Mouse (Mus musculus) hindbrain, embryonic 13.5 days (tissue): ENCODE results near the gene Gm13128. TPM values are rescaled to one million over a fixed set of nuclear protein-coding genes. Genes with fewer than 3 reads are reported as not detected.
"Not testable (repeated sequence)": the region's sequence is repeated elsewhere in the genome, so short reads cannot be mapped to it uniquely, and the experiment has no call there.

Experiments used
- ATAC-seq: fragments of 200-750 bp; cut with Nextera tagmentation; 2 replicates; pipeline ENCODE4 v1.8.0; 2017; ENCODE audit warnings: moderate TSS enrichment; ENCODE audit not compliant: low FRiP score
- H3K27ac ChIP-seq: fragments of 300-500 bp; sonication (generic); 2 replicates; pipeline ENCODE4 v1.5.1; 2015; ENCODE audit warnings: inconsistent platforms, mild to moderate bottlenecking, moderate library complexity
- H3K27me3 ChIP-seq: fragments of 300-500 bp; sonication (generic); 2 replicates; pipeline ENCODE4 v1.6.1; 2015; ENCODE audit warnings: mild to moderate bottlenecking, inconsistent platforms
- H3K36me3 ChIP-seq: fragments of 300-500 bp; sonication (generic); 2 replicates; pipeline ENCODE4 v1.6.1; 2015; ENCODE audit warnings: mild to moderate bottlenecking, inconsistent platforms
- H3K4me1 ChIP-seq: fragments of 300-500 bp; sonication (generic); replicated peaks from 2 replicates; pipeline ENCODE4 v1.6.1; 2015; ENCODE audit warnings: inconsistent platforms
- H3K4me2 ChIP-seq: fragments of 300-500 bp; sonication (generic); 2 replicates; pipeline ENCODE4 v1.6.1; 2015; ENCODE audit warnings: inconsistent platforms, mild to moderate bottlenecking, moderate library complexity
- H3K4me3 ChIP-seq: fragments of 300-500 bp; sonication (generic); 2 replicates; pipeline ENCODE4 v1.5.1; 2015; ENCODE audit warnings: mild to moderate bottlenecking, inconsistent platforms
- H3K9ac ChIP-seq: fragments of 300-500 bp; sonication (generic); 2 replicates; pipeline ENCODE4 v1.6.1; 2015; ENCODE audit warnings: mild to moderate bottlenecking, inconsistent platforms
- H3K9me3 ChIP-seq: fragments of 300-500 bp; sonication (generic); 2 replicates; pipeline ENCODE4 v1.6.1; 2016; ENCODE audit warnings: inconsistent platforms
- WGBS: fragments of 180-500 bp; shearing (Covaris S2); methylation state at CpG from one replicate; pipeline ENCODE4 v1.1.7; 2015; 5-methylcytosine and 5-hydroxymethylcytosine counted together
- polyA plus RNA-seq: library from polyadenylated mRNA; unstranded; fragments of >200 nt; fragmentation: Nextera tagmentation; extraction: Ambion mirVana; gene quantifications from 2 replicates; pipeline ENCODE4 v1.2.1, GENCODE M21; 2015

Gene Gm13128
- not detected in 2 replicates for polyA plus RNA-seq

DNA sequence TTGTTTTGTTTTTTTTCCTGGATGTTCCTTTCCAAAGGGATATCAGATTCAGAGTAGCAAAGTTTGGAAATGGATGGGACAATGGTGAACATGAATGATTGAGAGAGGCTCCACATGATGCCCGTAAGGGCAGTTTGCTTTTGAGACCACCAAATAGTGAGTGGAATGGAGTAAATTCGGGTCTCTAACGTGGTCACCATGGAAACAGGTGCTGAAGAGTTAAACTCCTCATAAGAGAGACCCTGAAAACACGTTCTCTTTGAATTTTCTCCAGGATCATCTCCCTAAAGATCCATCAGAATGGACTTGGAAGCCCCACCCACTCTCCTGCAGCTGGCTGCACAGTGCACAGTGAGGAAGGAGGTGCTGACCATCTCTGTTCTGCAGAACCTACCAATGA, at the start of gene Gm13128:
TSS of gene Gm13128 (plus strand) at position 301 of the 400 bp plus-strand sequence.
- H3K27ac ChIP-seq, H3K4me2 ChIP-seq, H3K36me3 ChIP-seq, H3K9ac ChIP-seq, H3K4me3 ChIP-seq, H3K4me1 ChIP-seq, ATAC-seq, H3K27me3 ChIP-seq, H3K9me3 ChIP-seq: not testable (repeated sequence)
- WGBS = 63% methylated on average over 4 of the region's 4 CpGs

DNA sequence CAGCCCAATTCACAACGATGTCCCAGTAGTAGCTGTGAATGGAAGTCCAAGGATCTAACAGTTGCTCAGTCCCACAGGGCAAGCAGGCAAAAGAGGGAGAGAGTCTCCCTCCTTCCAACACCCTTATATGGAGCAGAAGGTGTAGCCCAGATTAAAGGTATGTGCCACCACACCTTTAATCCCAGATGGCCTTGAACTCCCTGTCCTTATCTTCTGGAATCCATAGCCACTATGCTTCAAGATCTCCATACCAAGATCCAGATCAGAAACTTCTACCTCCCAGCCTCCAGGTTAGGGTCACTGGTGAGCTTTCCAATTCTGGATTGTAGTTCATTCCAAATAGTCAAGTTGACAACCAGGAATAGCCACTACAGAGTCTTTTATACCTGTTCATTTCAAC, 49.7 kb upstream of the Gm13128 start, which contains the start of gene Pramel5:
TSS of gene Pramel5 (minus strand) at position 101 of the 400 bp plus-strand sequence.
- not testable (repeated sequence) for H3K4me2 ChIP-seq, H3K4me3 ChIP-seq, H3K27ac ChIP-seq, H3K9ac ChIP-seq, H3K27me3 ChIP-seq, ATAC-seq, H3K4me1 ChIP-seq, H3K36me3 ChIP-seq
- H3K9me3 ChIP-seq = peaks cover 15% of the 10 kb centered on the region; the same call in 1 of the 2 replicates
- WGBS = 88% methylated on average over 1 of the region's 1 CpGs

DNA sequence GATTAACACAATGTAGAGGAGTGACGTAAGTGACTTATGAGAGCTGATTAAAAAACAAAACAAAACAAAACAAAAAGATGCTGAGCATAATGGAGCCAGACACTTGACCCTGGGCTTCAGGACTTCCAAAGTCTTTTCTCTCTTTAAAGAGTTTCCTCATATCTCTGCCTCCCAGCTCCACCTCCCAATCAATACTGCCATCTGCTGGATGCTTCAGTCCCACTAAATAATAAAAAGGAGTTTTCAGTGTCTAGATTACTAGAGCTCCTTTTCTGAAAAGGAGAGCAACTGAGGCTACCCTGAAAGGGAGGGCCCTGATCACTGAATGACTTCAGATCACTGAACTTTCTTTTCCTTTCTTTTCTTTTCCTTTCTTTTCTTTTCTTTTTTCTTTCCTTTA, 30.6 kb upstream of the Gm13128 start:
- H3K9ac ChIP-seq, H3K4me3 ChIP-seq, ATAC-seq, H3K27me3 ChIP-seq, H3K27ac ChIP-seq, H3K36me3 ChIP-seq, H3K4me2 ChIP-seq, H3K9me3 ChIP-seq, H3K4me1 ChIP-seq: not testable (repeated sequence)
- WGBS = 63% methylated on average over 1 of the region's 1 CpGs

DNA sequence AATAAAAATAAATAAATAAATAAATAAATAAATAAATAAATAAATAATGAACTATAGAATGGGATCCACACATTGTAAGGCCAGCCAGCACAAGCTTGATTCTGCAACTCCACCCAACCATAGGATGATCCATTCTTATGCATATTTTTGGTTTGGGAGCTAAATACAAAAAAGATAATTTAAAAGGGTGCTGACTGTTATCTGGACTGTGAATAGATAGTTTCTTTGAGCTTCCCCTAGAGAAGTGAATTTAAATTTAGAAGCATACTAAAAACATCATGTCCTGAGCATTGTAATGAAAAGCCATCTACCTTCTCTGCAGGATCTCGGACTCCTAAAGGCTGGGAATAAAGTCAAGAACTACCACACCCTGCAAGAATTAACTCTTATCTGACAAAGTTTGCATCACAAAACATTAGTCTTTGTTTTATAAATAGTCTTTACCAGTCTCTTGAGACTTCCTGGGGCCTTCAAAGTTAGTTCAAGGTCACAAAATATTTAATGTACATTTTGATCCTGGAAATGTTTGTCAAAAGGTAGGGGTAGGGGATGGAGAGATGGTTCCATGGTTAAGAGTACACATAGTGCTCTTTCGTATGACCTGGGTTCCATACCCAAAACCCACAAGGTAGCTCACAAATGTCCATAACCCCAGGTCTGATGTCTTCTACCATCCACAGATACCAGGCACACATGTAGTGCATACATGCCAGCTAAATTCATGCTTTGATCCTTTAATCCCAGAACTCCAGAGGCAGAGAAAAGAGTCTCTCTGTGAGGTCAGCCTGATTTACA, 17.2 kb upstream of the Gm13128 start:
- H3K27ac ChIP-seq, H3K9ac ChIP-seq, H3K36me3 ChIP-seq, H3K4me2 ChIP-seq, H3K9me3 ChIP-seq, H3K4me1 ChIP-seq, ATAC-seq, H3K4me3 ChIP-seq, H3K27me3 ChIP-seq: not testable (repeated sequence)
- 80% methylated on average over 2 of the region's 2 CpGs for WGBS

DNA sequence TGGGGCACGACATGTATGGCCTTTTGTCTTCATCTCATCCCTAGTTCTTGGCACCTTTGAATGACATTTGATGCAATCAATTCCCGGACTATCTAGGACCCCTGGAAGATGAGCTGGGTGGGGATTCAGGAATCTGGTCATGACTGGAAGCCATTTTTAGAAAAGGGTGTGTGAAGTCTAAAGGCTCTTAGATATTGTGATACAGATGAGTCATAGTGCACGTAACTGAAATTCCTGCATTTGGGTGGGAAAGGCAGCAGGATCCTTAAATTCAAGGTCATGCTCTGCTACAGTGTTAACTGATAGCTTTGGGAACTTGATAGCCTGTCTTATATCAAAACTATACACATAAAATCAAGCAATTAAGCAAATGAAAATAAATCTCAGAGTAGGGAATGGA, 5.8 kb downstream of the Gm13128 start:
- not testable (repeated sequence) for H3K4me1 ChIP-seq, H3K9ac ChIP-seq, H3K4me2 ChIP-seq, H3K9me3 ChIP-seq, H3K36me3 ChIP-seq, H3K27ac ChIP-seq, ATAC-seq, H3K27me3 ChIP-seq, H3K4me3 ChIP-seq
- WGBS = 83% methylated on average over 3 of the region's 3 CpGs

DNA sequence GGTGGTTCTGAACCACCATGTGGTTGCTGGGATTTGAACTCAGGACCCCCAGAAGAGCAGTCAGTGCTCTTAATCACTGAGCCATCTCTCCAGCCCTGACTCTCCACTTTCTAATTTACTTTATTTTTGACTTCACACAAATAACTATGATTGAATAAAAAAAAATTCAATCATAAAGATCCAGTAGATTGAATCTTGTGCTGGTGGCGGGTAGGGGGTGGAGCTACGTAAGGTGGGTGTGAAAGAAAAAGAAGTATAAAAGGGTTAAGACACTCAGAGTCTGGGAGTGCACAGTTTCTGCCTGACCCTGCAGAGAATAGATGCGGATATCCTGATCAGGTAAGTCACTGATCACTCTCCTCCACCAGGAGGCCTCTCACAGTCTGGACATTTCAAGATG, 27.6 kb downstream of the Gm13128 start, which contains the start of gene Gm13119:
TSS of gene Gm13119 (plus strand) at position 301 of the 400 bp plus-strand sequence.
- WGBS = 92% methylated on average over 3 of the region's 3 CpGs
- peaks cover 14% of the 10 kb centered on the region; the same call in 1 of the 2 replicates for H3K9me3 ChIP-seq
- not testable (repeated sequence) for H3K36me3 ChIP-seq, H3K4me1 ChIP-seq, H3K4me3 ChIP-seq, H3K27ac ChIP-seq, H3K4me2 ChIP-seq, ATAC-seq, H3K27me3 ChIP-seq, H3K9ac ChIP-seq

DNA sequence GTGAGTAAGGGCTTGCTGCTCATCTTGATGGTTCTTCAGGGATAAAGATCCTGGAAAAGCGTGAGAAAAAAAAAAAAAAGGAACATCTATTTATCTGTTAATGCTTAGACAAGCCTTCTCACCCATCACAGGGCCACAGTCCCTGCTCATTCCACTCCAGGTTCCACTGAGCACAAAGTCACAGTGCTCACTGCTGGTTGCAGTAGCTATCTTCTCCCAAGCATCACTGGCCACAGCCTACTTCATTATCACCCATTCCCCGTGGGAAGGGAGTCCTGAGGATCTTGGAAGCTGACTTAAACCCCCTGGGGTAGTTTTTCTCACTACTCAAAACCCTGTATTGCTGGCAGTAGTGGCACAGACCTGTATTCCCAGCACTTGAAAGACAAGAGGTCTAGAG, 47.9 kb downstream of the Gm13128 start, which contains the start of gene Pramef20:
TSS of gene Pramef20 (minus strand) at position 23 of the 400 bp plus-strand sequence.
- ATAC-seq = no peak
- no peaks in the 10 kb centered on the region for H3K27me3 ChIP-seq
- H3K4me3 ChIP-seq = no peak within 1 kb of the TSS
- no peaks in the 10 kb centered on the region for H3K36me3 ChIP-seq
- peaks cover 34% of the 10 kb centered on the region for H3K9me3 ChIP-seq
- no peak within 1 kb of the TSS for H3K9ac ChIP-seq
- no peak within 1 kb of the TSS for H3K4me2 ChIP-seq
- no peak within 1 kb of the TSS for H3K27ac ChIP-seq
- no peaks in the 10 kb centered on the region for H3K4me1 ChIP-seq
- WGBS = 65% methylated on average over 2 of the region's 2 CpGs

Other genes with a start within 250 kb of the Gm13128 start
- gene Gm13102, start 223.8 kb upstream of the Gm13128 start, polyA plus RNA-seq = not detected in 2 replicates
- gene Oog3, start 167.6 kb upstream of the Gm13128 start, polyA plus RNA-seq = not detected in 2 replicates
- gene Oog2, start 139.5 kb upstream of the Gm13128 start, polyA plus RNA-seq = not detected in 2 replicates
- not detected in 2 replicates for gene C87977, start 116.9 kb upstream of the Gm13128 start, polyA plus RNA-seq
- not detected in 2 replicates for gene Pramel5, start 49.8 kb upstream of the Gm13128 start, polyA plus RNA-seq
- gene Gm13119, start 27.7 kb downstream of the Gm13128 start, polyA plus RNA-seq = not detected in 2 replicates
- gene Pramef20, start 47.7 kb downstream of the Gm13128 start, polyA plus RNA-seq = not detected in 2 replicates
- not detected in 2 replicates for gene Pramef12, start 78.2 kb downstream of the Gm13128 start, polyA plus RNA-seq
- gene 1700012P22Rik, start 108.5 kb downstream of the Gm13128 start, polyA plus RNA-seq = not detected in 2 replicates
- not detected in 2 replicates for gene Gm9944, start 123.1 kb downstream of the Gm13128 start, polyA plus RNA-seq
- not detected in 2 replicates for gene Aadacl3, start 133.5 kb downstream of the Gm13128 start, polyA plus RNA-seq
- not detected in 2 replicates for gene 9430007A20Rik, start 189.6 kb downstream of the Gm13128 start, polyA plus RNA-seq
- gene Gm13124, start 234.9 kb downstream of the Gm13128 start, polyA plus RNA-seq = not detected in 2 replicates